Mouse (Mus musculus) liver, postnatal 0 days (tissue): ENCODE measurements at regions not wholly inside any gene's neighbourhood (a gene's known extent, or its start where the extent isn't known, plus 50 kb on each side); places are given as distances from the start of the nearest gene placed in this dataset.

Experiments used
- CTCF ChIP-seq: sonication (generic); IDR thresholded peaks from 2 replicates; pipeline ENCODE4 v1.5.1; 2016; ENCODE audit warnings: antibody characterized with exemption, low read depth
- EP300 ChIP-seq: IDR thresholded peaks from 2 replicates; pipeline ENCODE4 v1.6.1; 2016; ENCODE audit warnings: antibody characterized with exemption, low read depth, mild to moderate bottlenecking

- no peak for TF ChIP-seq CTCF
- no peak for TF ChIP-seq EP300
Observed at GRCm38 (mm10) chr4:53261556-53262140, 102.0 kb upstream of the Abca1 start.
